Comparison of ENCODE assay signal across 10 mouse cellular contexts in genomic region chr14:33500631-33501030, GRCm38 (mm10). TPM values are rescaled to one million over a fixed set of nuclear protein-coding genes. Genes with fewer than 3 reads are reported as not detected.
DNase-seq lines count a peak whose midpoint lies in the region; ATAC-seq lines count a peak whose summit lies in the region.
"Had no signal": no experiment of that assay in that cellular context is flagged by ENCODE, and none has a peak within 500 bp of the region (broad histone marks: within the 10 kb centered on the region; RNA-seq: fewer than 3 reads in every experiment).

No protein-coding gene starts in this region.

- H3K9ac ChIP-seq in hindbrain, embryonic 16.5 days (ENCODE audit: low read depth, low read length): no peak overlapping the region

- no peaks in the 10 kb centered on the region for H3K36me3 ChIP-seq in hindbrain, embryonic 16.5 days (ENCODE audit: control insufficient read depth, insufficient read depth, low read length)

- no peaks in the 10 kb centered on the region for H3K4me1 ChIP-seq in hindbrain, embryonic 16.5 days (ENCODE audit: control insufficient read depth, insufficient read depth, low read depth, low read length)

- peak; percentile 13 for DNase-seq in adrenal gland, postnatal 14 days
- no peak for DNase-seq in adrenal gland, postnatal 36 days
- peak; percentile 44 for DNase-seq in ovary, adult 18-20 months (ENCODE audit: low spot score)
- no peak for DNase-seq in ovary, postnatal 14 days (ENCODE audit: low spot score)
- peak; percentile 52 for DNase-seq in heart, postnatal 4 days
- DNase-seq in skeletal muscle tissue, adult 2 months (ENCODE audit: low read depth, low spot score): peak; percentile 77

- no peak overlapping the region for H3K27ac ChIP-seq in hindbrain, embryonic 16.5 days (ENCODE audit: low read depth, low read length)
- H3K27ac ChIP-seq: macrophage had no signal

- no peak overlapping the region for H3K4me3 ChIP-seq in hindbrain, embryonic 16.5 days (ENCODE audit: low read length)

- ATAC-seq in hindbrain, embryonic 16.5 days: no peak
- ATAC-seq in activated CD4-positive, CD25-positive, alpha-beta regulatory T cell, adult 4 months: no peak

- no peak overlapping the region for H3K4me2 ChIP-seq in hindbrain, embryonic 16.5 days (ENCODE audit: low read length)

- no peaks in the 10 kb centered on the region for H3K27me3 ChIP-seq in hindbrain, embryonic 16.5 days (replicated peaks; ENCODE audit: control insufficient read depth, insufficient read depth, low read length)

- H3K9me3 ChIP-seq in hindbrain, embryonic 16.5 days (ENCODE audit: control insufficient read depth, low read length): no peaks in the 10 kb centered on the region

- 76% methylated on average over 10 of the region's 10 CpGs for WGBS in hindbrain, embryonic 16.5 days

RNA-seq across cellular contexts. Expression of gene Frmpd2, which starts 29.1 kb away (rescaled TPM):
- not detected in 2 replicates for total RNA-seq in adrenal gland, postnatal 14 days (2021)
- total RNA-seq in adrenal gland, postnatal 36 days (2021): not detected
- under 1 TPM; 0.21 to 0.32 TPM for total RNA-seq in heart, postnatal 4 days (2021)
- polyA plus RNA-seq in hindbrain, embryonic 16.5 days (2015; fragmentation: Nextera tagmentation; extraction: Ambion mirVana): 0.09 and 0.34 TPM in 2 replicates
- not detected for polyA plus RNA-seq in activated CD4-positive, CD25-positive, alpha-beta regulatory T cell, adult 4 months (2017; shearing (Covaris generic))
- polyA plus RNA-seq: macrophage; neural tube, embryonic 11.5 days had no signal

RNA-seq across cellular contexts. Expression of gene Mapk8, which starts 53.7 kb away (rescaled TPM):
- total RNA-seq in adrenal gland, postnatal 14 days (2021): 24.3 and 28.8 TPM in 2 replicates
- 10 to 100 TPM; 26.1 to 26.4 TPM for total RNA-seq in adrenal gland, postnatal 36 days (2021)
- total RNA-seq in heart, postnatal 4 days (2021): 10 to 100 TPM; 52.3 to 54.7 TPM
- polyA plus RNA-seq in hindbrain, embryonic 16.5 days (2015; fragmentation: Nextera tagmentation; extraction: Ambion mirVana): 24.4 and 27.1 TPM in 2 replicates
- polyA plus RNA-seq in activated CD4-positive, CD25-positive, alpha-beta regulatory T cell, adult 4 months (2017; shearing (Covaris generic)): 10 to 100 TPM in 1 of 2 experiments, 1 to 10 TPM in 1; 9.8 to 12.4 TPM

Comparison
In these comparisons a context has a peak if more than half of its experiments do, and no peak if none do; other contexts are left out.
1. DNase-seq: peak in adrenal gland, postnatal 14 days (single experiment), ovary, adult 18-20 months (single experiment), heart, postnatal 4 days (single experiment) and skeletal muscle tissue, adult 2 months (single experiment); none in adrenal gland, postnatal 36 days (0 of 2) and ovary, postnatal 14 days (single experiment).